Mouse (Mus musculus): ENCODE results near the gene Espn. TPM values are rescaled to one million over a fixed set of nuclear protein-coding genes. Genes with fewer than 3 reads are reported as not detected.

Espn gene
- total RNA-seq, 1 experiment = 5.6 TPM

DNA sequence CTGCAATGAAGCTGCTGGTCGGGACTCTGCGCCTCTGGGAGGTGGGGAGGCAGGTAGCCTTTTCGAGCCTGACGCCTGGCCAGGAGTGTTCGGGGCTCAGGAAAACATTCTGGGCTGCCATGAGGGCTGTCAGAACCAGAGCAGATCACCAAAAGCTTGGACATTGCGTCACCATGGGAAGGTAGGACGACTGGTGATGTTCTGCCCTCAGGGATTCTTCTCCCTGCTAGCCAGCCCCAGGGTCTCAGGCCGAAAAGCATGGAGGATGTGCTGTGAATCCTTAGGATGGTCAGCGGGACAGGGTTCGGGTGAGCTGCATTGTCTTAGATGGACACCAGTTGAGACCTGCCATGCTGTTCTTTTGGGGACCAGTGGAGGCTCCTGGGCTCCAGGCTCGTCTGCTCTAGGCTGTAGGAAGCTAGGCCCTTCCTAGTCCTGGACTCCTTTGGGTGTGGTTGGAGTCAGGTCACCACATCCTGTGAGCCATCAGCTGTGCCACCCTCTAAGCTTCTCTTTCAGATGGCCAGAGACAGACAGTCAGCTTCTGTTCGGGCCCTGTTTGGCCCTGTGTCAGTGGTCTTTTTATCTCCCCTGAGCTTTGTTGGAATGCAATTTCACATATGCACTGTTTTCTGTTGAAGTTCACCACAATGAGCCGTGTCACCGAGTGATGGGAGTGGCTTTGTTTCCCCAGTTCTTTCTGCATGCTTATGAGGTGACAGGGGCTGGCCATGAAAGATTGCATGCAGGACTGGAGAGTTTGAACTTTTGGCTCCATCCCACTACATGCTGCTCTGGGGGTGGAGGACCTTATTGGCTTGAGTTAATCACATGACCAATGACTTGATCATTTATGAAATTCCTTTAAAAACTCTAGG lies 34.3 kb upstream of the Espn start:
- Histone ChIP-seq H3K9me3 (ENCODE audit: control insufficient read depth, insufficient read depth, low read depth, low read length) (no peaks in the 10 kb centered on the region), H3K9ac (ENCODE audit: insufficient read depth, low read depth, low read length, poor library complexity, severe bottlenecking) (peak overlapping the region; percentile 36; the same call in 1 of the 2 replicates), H3K36me3 (ENCODE audit: control insufficient read depth, insufficient read depth, low read length, poor library complexity, severe bottlenecking) (no peaks in the 10 kb centered on the region; the same call in 1 of the 2 replicates), H3K4me1 (ENCODE audit: control insufficient read depth in 2 of 2, insufficient read depth in 2 of 2, low read length in 2 of 2, poor library complexity in 1 of 2) (peaks cover 0 to 16% of the 10 kb centered on the region in 2 experiments; a peak in 3 of 4 replicates), H3K4me3 (ENCODE audit: insufficient read depth in 1 of 2, low read depth in 1 of 2, low read length in 2 of 2, poor library complexity in 1 of 2, severe bottlenecking in 1 of 2) (peak overlapping the region; percentile 39 to 55), H3K27ac (ENCODE audit: insufficient read depth, low read depth, low read length, poor library complexity, severe bottlenecking) (peak overlapping the region; percentile 46)
- in situ Hi-C loops (cut with MboI; ENCODE audit: low sequenced_read_pairs in 2 of 2, unreplicated experiment in 2 of 2) = no loop called here
- TF ChIP-seq HCFC1 (IDR thresholded peaks at IDR 0.05; ENCODE audit: borderline replicate concordance, insufficient read depth, low read length) = no peak
- no peak for TF ChIP-seq MAFK (IDR thresholded peaks at IDR 0.05; ENCODE audit: insufficient read depth, low read depth, low read length)
- DNase-seq (ENCODE audit: low read depth, low spot score) = no peak

DNA sequence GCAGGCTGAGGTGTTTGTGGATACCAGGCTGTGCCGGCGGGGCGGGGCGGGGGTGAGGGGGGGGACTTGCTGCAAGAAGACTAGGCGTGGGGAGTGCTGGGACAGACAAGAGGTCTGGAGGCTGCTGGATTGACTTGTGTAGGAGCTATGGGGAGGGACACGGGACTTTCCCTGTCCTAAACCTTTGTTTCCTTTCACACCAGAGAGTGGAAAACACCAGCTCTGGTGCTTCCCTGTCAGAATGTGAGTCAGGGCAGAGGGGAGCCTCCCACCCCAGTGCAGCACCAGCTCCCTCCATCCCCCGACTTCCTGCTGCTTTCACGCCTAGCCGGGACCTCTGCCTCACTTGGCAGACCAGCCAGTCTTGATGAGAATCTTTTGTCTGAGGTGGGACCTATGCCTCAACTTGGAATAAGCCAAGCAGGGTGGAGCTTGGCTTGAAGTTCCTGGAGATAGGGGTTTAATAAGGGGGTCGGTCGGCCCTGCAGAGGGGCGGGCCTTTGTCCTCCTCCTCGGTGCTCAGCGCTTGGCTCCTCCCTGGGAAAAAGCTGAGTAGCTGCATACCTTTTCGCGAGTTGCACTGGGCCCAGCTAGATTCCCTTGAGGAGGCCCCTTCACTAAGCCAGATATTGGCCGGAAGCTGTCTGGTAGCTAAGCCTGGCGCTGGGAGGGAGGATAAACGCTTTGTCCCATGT lies 33.5 kb upstream of the Espn start:
- peak overlapping the region; percentile 73 for H3K27ac ChIP-seq (ENCODE audit: insufficient read depth, low read depth, low read length, poor library complexity, severe bottlenecking)
- no peak for DNase-seq (ENCODE audit: low read depth, low spot score)
- TF ChIP-seq ZNF384 (IDR thresholded peaks at IDR 0.05; ENCODE audit: low read depth, low read length) (no peak), CHD2 (IDR thresholded peaks at IDR 0.05; ENCODE audit: low read depth, low read length) (no peak), ZC3H11A (IDR thresholded peaks at IDR 0.05; ENCODE audit: borderline replicate concordance, low read depth, low read length) (no peak), HCFC1 (IDR thresholded peaks at IDR 0.05; ENCODE audit: borderline replicate concordance, insufficient read depth, low read length) (no peak), MAFK (IDR thresholded peaks at IDR 0.05; ENCODE audit: insufficient read depth, low read depth, low read length) (no peak)
- H3K9ac ChIP-seq (ENCODE audit: insufficient read depth, low read depth, low read length, poor library complexity, severe bottlenecking) = peak overlapping the region; percentile 36
- H3K36me3 ChIP-seq (ENCODE audit: control insufficient read depth, insufficient read depth, low read length, poor library complexity, severe bottlenecking) = no peaks in the 10 kb centered on the region; the same call in 1 of the 2 replicates
- peak overlapping the region; percentile 39 to 55 for H3K4me3 ChIP-seq (ENCODE audit: insufficient read depth in 1 of 2, low read depth in 1 of 2, low read length in 2 of 2, poor library complexity in 1 of 2, severe bottlenecking in 1 of 2)
- H3K4me1 ChIP-seq (ENCODE audit: control insufficient read depth in 2 of 2, insufficient read depth in 2 of 2, low read length in 2 of 2, poor library complexity in 1 of 2) = peaks cover 0 to 16% of the 10 kb centered on the region in 2 experiments; a peak in 3 of 4 replicates
- H3K9me3 ChIP-seq (ENCODE audit: control insufficient read depth, insufficient read depth, low read depth, low read length) = no peaks in the 10 kb centered on the region
- in situ Hi-C loops (cut with MboI; ENCODE audit: low sequenced_read_pairs in 2 of 2, unreplicated experiment in 2 of 2) = no loop called here

GRCm38 (mm10) chr4:152185137-152185509 lies 33.0 kb upstream of the Espn start:
- peak overlapping the region; percentile 39 to 55 for H3K4me3 ChIP-seq (ENCODE audit: insufficient read depth in 1 of 2, low read depth in 1 of 2, low read length in 2 of 2, poor library complexity in 1 of 2, severe bottlenecking in 1 of 2)
- peak; percentile 74 for DNase-seq (ENCODE audit: low read depth, low spot score)
- in situ Hi-C loops (cut with MboI; ENCODE audit: low sequenced_read_pairs in 2 of 2, unreplicated experiment in 2 of 2) = no loop called here
- H3K9me3 ChIP-seq (ENCODE audit: control insufficient read depth, insufficient read depth, low read depth, low read length) = no peaks in the 10 kb centered on the region
- peak overlapping the region; percentile 73; the same call in 1 of the 2 replicates for H3K27ac ChIP-seq (ENCODE audit: insufficient read depth, low read depth, low read length, poor library complexity, severe bottlenecking)
- H3K9ac ChIP-seq (ENCODE audit: insufficient read depth, low read depth, low read length, poor library complexity, severe bottlenecking) = no peak overlapping the region
- H3K36me3 ChIP-seq (ENCODE audit: control insufficient read depth, insufficient read depth, low read length, poor library complexity, severe bottlenecking) = no peaks in the 10 kb centered on the region; the same call in 1 of the 2 replicates
- H3K4me1 ChIP-seq (ENCODE audit: control insufficient read depth in 2 of 2, insufficient read depth in 2 of 2, low read length in 2 of 2, poor library complexity in 1 of 2) = peaks cover 0 to 16% of the 10 kb centered on the region in 2 experiments; a peak in 3 of 4 replicates
- TF ChIP-seq CHD2 (IDR thresholded peaks at IDR 0.05; ENCODE audit: low read depth, low read length) (no peak), ZNF384 (IDR thresholded peaks at IDR 0.05; ENCODE audit: low read depth, low read length) (no peak), HCFC1 (IDR thresholded peaks at IDR 0.05; ENCODE audit: borderline replicate concordance, insufficient read depth, low read length) (no peak), ZC3H11A (IDR thresholded peaks at IDR 0.05; ENCODE audit: borderline replicate concordance, low read depth, low read length) (no peak), MAFK (IDR thresholded peaks at IDR 0.05; ENCODE audit: insufficient read depth, low read depth, low read length) (no peak)

- no peak for DNase-seq (ENCODE audit: low read depth, low spot score)
- no peak for TF ChIP-seq MAFK (IDR thresholded peaks at IDR 0.05; ENCODE audit: insufficient read depth, low read depth, low read length)
- no peak for TF ChIP-seq ZC3H11A (IDR thresholded peaks at IDR 0.05; ENCODE audit: borderline replicate concordance, low read depth, low read length)
- TF ChIP-seq ZNF384 (IDR thresholded peaks at IDR 0.05; ENCODE audit: low read depth, low read length) = no peak
- TF ChIP-seq CHD2 (IDR thresholded peaks at IDR 0.05; ENCODE audit: low read depth, low read length) = no peak
- TF ChIP-seq HCFC1 (IDR thresholded peaks at IDR 0.05; ENCODE audit: borderline replicate concordance, insufficient read depth, low read length) = no peak
- Histone ChIP-seq H3K36me3 (ENCODE audit: control insufficient read depth, insufficient read depth, low read length, poor library complexity, severe bottlenecking) (no peaks in the 10 kb centered on the region; the same call in 1 of the 2 replicates), H3K27ac (ENCODE audit: insufficient read depth, low read depth, low read length, poor library complexity, severe bottlenecking) (no peak overlapping the region), H3K4me3 (ENCODE audit: insufficient read depth in 1 of 2, low read depth in 1 of 2, low read length in 2 of 2, poor library complexity in 1 of 2, severe bottlenecking in 1 of 2) (no peak overlapping the region), H3K4me1 (ENCODE audit: control insufficient read depth in 2 of 2, insufficient read depth in 2 of 2, low read length in 2 of 2, poor library complexity in 1 of 2) (peaks cover under 1 to 17% of the 10 kb centered on the region in 2 experiments; a peak in 3 of 4 replicates), H3K9me3 (ENCODE audit: control insufficient read depth, insufficient read depth, low read depth, low read length) (no peaks in the 10 kb centered on the region), H3K9ac (ENCODE audit: insufficient read depth, low read depth, low read length, poor library complexity, severe bottlenecking) (no peak overlapping the region)
- in situ Hi-C loops (cut with MboI; ENCODE audit: low sequenced_read_pairs in 2 of 2, unreplicated experiment in 2 of 2) = no loop called here
Measured at GRCm38 (mm10) chr4:152184353-152185035, 32.3 kb upstream of the Espn start.
